Mouse (Mus musculus) left cerebral cortex, adult 8-10 months (tissue): ENCODE results near the gene Cyp11a1. TPM values are rescaled to one million over a fixed set of nuclear protein-coding genes. Genes with fewer than 3 reads are reported as not detected.

Experiments used
- DNase-seq, 2 experiments: peaks; one replicate each; pipeline ENCODE4 v3.0.0; 2022; ENCODE audit warnings: low spot score in 2 of 2
- total RNA-seq, 4 experiments: library from RNA; stranded (reverse); gene quantifications; 2 replicates each; pipeline ENCODE4 v1.2.4; 2022

Cyp11a1 gene
- total RNA-seq, 4 experiments from 2014 or later: 1.6 to 5.0 (median 2.9) TPM

DNA sequence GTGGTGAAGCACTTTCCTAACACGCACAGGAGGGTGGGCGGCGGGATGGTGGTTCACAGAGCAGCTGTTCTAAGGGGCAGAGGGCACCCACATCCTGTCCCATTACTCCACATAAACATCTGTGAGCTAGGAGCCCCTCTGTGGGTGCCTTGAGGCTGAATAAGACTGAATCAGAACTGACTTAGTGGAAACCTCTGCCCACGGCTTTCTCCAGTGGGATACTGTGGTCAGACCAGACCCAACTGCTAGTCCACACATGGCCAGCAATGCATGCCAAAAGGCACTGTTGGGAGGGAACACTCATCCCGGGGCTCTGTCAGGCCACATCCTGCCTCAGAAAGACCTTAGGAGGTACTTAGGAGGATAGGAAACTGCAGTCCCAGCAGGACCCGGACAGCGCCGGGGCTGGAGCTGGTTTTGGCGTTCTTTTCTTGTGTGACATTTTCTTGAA is 34.0 kb upstream of the Cyp11a1 start:
- no peak for DNase-seq

DNA sequence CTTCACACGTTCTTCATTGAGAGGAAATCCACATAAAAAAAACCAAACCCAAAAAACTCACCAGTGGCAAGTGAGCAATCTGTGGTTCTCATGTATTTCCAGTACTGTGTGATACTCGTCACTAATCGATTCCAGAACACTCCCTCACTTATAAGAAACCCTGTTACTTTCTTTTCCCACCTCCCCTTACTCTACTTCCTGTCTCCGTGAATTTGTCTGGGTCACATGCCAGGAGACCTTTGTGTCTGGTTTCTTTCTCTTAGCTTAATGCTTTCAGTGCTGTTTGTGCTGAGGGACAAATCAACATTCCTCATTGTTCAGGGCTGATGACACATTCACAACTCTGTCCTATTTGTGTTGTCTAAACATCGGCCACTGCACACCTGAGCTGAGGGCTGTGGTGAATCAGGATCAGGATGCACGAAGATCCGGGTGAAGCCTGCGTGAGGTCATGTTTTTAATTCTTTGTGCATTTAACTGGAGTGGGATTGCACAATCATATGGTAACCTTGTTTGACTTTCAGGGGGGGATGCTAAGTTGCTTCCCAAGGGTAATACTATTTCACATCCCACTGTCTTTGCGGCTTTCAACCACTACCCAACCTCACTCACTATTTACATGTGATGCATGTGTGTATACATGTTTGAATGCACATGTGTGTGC is 33.3 kb upstream of the Cyp11a1 start:
- no peak for DNase-seq

DNA sequence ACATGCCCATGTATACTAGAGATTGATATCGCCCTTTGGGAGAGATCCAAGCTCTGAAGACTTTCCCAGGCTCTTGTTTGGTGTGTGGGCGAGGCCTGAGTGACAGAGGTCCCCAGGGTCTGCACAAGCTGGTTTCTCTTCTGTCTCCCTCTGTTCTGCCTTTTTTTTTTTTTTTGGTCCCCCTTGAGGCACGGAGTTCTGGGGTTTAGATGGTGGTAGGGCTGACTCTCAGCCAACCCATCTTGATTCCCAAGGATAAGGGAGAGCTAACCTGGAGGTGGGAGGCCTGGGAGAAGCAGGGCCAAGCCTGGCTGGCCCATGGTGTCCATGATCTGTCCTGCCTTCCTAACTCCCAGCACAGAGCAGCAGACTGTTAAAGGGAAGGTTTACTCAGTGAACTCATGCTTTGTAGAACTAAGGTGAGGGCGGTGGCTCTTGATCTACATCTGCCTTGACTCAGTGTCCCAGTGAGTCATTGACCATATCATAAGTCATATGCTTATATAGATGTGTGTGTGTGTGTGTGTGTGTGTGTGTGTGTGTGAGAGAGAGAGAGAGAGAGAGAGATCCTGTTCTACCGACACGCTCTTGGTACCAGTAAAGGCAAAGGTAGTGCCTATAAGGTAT is 32.7 kb upstream of the Cyp11a1 start:
- DNase-seq: no peak

DNA sequence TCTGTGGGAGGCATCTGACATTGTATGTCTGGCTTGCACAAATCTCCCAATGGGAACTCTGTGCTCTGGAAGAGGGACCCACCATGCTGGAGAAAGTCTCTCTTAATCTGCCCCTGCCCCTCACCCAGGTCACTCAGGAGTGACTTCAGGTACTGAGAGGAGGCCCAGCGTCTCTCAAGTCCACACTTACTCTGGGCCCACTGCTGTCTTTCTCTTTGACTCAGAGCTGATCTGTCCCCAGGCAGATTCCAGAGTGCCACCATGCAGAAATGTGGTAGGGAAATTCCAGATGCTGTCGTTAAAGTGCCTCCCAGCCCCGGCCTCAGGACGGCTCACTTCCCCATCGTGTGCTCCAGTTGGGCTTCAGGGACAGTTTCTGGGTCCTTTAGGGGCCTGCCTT is 32.0 kb upstream of the Cyp11a1 start:
- no peak for DNase-seq

DNA sequence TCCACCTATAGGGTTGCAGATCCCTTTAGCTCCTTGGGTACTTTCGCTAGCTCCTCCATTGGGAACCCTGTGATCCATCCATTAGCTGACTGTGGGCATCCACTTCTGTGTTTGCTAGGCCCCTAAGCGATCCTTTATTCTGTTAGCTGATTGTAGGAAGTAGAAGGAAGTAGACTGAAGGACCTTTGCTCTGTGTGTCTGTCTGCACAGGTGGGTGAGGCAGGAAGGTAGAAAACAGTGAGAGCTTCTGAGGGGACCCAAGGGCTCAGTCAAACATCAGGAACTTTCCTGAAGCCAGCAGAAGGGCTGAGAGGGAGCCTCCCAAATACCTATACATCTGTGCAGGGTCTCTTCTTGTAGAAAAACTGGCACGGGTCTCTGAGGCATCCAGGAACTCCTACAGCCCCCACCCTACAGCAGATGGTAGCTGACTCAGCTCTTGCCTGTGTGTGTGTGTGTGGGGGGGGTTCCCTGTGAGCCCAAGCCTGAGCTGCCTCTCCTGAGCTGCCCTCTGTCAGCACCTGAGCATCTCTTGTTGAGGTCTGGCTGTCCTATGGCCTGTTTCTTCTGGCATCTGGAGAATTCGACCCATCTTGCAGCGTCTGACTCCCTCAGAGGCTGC is 30.9 kb upstream of the Cyp11a1 start:
- DNase-seq: no peak

DNA sequence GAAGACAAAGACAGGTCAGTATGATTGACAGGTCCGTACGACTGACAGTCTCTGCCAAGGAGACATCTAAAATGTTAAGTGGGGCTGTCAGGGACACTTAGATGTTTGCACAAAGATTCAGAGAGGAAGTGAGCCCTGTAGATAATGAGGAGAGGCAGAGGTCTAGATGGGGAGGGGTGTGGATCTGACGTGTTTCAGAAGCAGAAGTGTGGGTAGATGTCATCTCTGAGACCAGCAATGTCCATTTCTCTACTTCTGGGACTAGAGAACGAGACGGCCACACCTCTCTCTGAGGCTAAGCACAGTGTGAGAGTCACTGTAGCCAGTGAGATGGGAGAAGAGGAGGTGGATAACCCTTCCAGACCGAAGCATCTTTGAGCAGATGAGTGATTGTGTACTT is 28.2 kb upstream of the Cyp11a1 start:
- no peak for DNase-seq

DNA sequence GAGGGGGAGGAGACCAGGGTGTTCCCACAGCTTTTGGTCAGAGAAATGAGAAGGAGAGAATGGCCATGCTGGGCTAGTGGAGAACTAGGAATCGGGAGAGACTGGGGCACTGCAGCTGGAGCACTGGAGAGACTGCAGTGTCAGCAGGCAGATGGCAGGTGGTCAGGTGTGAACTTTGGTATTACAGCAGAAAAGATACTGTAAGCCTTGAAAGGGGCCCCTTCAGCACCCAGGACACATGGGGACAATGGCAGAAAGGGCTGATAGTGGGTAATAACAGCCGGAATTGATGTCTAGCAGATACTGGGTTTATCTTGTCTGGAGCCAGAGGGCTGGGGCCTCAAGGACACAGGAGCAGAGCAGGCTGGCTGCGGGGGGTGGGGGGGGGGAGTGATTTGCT is 27.4 kb upstream of the Cyp11a1 start:
- DNase-seq: no peak

DNA sequence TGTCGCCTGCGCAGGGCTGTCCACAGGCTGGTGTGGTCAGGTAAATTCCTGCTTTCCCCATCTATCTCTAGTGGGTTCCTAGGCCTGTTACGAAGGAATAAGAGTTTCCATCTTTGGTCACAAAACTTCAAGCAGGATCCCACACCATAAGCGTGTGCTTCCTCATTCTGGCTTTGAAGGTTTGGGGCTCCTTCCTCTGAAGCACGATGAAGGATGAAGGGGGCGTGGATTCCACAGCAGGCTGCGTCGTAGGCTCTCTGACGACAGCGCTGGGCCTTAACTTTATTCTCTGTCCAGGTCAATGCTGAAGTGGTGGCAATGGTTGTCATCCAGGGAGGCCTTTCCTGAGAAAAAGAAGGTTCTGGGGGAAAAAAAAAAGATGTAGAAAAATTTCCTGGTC is 25.6 kb upstream of the Cyp11a1 start:
- no peak for DNase-seq

DNA sequence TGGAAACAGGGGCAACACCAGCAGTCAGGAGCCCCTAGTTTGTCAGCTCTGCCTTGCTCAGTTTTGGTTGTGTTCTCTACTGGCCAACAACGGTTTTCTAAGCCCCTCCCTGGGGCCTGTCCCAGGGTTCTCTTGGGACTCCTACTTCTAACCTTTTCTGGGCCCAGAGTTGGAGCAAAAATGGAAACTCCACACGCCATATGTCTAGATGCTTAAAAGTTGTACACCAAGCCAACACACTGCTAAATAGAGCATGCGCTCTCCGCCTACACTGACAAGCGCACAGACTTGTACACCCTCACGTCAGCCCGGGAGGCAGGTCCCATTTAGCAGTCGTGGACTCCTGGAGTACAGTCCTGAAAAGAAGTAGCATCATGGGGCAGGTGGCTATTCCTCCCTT is 20.9 kb upstream of the Cyp11a1 start:
- DNase-seq: peak in 1 of 2 experiments; percentile 90

DNA sequence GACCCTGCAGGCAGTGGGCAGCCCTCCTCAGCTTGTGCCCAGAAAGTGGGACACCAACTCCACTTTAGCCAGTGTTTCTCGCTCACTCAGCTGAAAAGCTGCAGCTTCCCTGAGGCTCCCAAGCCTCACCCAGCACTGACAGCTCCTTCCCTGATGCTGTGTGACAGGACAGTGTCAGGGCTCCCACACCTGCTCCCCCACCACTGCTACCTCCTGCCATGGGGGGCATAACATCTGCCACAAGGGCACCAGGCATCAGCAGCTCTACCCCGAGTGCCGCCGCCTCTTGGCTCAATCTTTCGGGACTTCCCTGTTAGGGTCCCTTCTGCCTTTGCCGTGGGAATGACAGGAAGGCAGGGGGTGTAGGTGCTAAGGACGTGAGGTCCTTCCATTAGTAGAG is 19.9 kb upstream of the Cyp11a1 start:
- DNase-seq: no peak

DNA sequence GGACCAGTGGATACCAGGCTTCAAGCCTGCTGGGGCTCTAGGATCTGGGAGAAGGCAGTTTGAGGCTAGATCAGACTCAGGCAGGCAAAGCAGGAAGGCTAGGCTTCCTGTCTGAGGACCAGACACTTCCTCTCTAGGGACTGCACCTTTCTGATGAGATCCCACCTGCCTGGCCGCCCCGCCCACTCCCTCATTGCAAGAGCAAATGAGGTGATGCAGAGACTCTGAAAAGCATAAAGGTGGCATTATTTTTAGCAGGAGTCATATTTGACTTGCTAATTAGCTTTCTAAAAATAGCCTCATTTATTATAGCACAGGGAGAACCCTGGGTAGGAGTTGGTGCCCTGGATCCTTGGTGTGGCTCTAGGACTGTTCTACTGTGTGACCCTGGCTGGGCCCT is 18.1 kb upstream of the Cyp11a1 start:
- DNase-seq: no peak

GRCm38 (mm10) chr9:57989309-57989708 is 16.9 kb upstream of the Cyp11a1 start:
- no peak for DNase-seq

DNA sequence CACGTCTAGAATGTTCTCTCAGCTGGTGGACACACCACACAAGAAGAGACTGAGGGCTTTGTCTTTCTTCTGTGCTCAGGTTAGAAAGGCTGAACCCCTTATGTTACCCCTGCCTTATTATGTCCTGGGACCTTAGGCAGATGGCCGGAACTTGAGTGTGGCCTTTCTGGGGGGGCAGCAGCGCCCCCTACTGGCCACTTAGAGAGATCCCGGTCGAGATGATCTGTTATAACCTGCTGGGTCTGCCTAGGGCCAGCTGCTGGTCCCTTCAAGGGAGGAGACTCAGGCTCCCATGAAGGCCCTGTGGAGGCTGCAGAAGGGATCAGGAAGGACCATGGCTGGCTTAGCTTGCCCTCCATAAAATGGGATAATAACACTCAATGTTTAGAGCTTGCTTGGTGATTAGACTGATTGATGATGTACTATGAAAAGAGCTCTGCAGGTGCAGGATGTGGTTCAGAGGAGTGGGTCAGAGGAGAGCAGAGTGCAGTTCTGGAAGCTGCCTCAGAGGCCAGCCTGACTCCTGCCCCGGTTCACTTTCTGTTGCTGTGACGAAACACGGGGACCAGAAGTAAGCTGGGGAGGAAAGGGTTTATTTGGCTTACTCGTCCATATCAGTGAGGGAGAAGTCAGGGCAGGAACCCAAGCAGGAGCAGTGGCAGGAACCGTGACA is 15.6 kb upstream of the Cyp11a1 start:
- no peak for DNase-seq

DNA sequence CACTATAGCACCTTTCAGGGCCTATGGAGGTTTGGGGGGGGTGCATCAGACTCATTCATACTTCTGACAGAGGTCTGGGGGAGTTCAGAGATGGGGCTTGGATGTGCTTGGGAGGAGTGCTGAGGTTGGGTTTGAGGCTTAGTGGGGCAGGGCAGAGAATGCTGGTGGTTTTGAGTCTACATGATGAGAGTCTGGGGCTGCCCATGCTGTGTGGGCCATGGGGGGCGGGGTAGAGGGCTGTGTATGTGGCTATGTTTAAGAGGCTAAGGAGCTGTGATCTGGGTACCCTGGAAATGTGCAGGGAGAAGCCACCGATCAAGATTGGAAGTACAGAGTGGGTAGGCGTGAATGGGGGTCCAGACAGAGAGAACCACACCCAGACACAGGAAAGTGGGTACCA is 14.2 kb upstream of the Cyp11a1 start:
- no peak for DNase-seq

DNA sequence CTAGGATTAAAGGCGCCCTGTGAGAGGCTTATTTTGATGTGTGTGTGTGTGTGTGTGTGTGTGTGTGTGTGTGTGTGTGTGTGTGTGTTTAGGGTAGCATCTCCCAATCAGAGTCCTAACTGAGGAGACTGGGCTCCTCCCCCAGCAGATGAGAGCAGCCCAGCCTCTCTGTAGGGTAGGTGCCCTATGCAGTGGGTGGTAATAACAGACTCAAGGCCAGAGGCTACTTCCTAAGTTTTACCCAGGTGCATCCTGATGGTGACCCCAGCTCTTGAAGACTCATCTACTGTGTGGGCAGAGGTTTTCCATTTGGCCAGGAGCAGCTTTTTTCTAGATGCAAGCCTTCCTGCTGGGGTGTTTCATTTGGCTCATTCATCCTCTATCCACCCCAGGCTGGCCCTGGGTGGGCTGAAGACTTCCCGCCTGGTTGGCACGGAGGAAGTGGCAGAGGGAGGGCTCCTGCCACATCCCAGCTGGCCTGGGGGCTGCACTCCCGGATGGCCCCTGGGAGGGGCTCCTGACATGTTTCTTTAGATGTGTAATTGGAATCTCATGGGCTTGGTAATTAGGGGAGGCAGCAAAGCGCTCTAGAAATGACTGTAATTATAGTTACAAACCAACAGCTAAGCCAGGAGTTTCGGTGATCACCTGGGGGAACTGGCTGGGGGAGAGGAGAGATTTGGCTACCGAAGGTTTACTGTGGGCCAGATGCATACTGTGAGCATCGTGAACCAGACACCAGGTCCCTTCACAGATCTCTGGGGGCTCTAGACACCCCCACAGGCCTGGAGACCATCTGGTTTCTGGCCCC is 13.2 kb upstream of the Cyp11a1 start:
- DNase-seq: no peak

- DNase-seq: no peak
These were observed 10.9 kb upstream of the Cyp11a1 start for GRCm38 (mm10) chr9:57995282-57995681.

- no peak for DNase-seq
These were observed 8.6 kb upstream of the Cyp11a1 start for GRCm38 (mm10) chr9:57997511-57998031.

GRCm38 (mm10) chr9:57998032-57998659 is 8.1 kb upstream of the Cyp11a1 start:
- DNase-seq: peak in 1 of 2 experiments; percentile 33

GRCm38 (mm10) chr9:57998685-57999084 is 7.5 kb upstream of the Cyp11a1 start:
- DNase-seq: no peak

GRCm38 (mm10) chr9:57999676-58000075 is 6.5 kb upstream of the Cyp11a1 start:
- no peak for DNase-seq

GRCm38 (mm10) chr9:58003272-58003671 is 2.9 kb upstream of the Cyp11a1 start:
- no peak for DNase-seq
